Mouse (Mus musculus): Measurements from ENCODE around the gene Gpsm2. TPM values are rescaled to one million over a fixed set of nuclear protein-coding genes. Genes with fewer than 3 reads are reported as not detected.

Gpsm2 gene
- 49.1 and 56.1 TPM in 2 replicates for polyA plus RNA-seq (2015; fragmentation: Nextera tagmentation; extraction: Ambion mirVana)

DNA sequence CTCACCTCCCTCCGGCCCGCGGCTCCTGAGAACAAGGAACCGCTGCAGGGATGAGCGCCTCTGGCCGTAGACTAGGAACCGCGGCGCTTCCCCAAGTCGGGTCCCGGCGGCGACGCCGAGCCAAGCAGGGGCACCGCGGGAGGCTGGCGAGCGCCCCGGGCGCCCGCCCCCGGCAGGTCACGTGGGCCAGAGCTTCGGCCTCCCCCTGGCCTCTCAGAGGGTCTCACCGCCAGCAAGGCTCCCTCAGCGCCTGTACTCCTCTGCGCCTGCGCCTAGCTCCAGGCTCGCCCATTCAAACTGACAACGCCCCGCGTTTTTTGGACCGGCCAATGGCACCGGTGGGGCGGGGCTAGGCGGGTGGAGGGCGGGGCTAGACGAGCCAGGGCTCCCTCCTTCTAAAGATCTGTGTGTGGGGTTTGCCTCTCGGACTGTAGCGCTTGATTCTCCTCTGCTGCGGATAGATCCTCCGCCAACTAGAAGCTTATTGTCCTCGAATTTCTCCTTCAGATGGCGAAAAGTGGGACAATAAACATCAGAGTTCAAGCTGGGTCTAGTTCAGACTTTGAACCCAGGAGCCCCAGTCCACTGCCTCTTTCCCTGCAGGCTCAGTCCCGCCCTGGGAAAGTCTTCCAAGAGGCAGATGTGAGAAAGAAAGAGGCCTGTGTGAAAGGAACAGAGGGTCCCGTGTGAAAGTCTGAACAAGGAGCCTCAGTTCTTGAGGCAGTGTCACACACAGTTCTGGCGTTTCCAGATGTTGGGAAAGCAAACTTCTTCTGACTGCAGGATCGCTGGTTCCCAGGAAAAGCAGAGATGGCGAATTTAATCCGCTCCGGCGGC is at the start of gene Gpsm2:
Gene Gpsm2, minus strand, starts transcription at position 274 of the 837 bp plus-strand sequence.
- peaks cover 13% of the 10 kb centered on the region for H3K4me1 ChIP-seq (replicated peaks)
- H3K9me3 ChIP-seq = no peaks in the 10 kb centered on the region
- H3K36me3 ChIP-seq = no peaks in the 10 kb centered on the region
- peak within 1 kb of the TSS; percentile 71 for H3K4me3 ChIP-seq (replicated peaks)
- ATAC-seq = peak; percentile 99
- WGBS = 3% methylated on average over 48 of the region's 53 CpGs
- peak within 1 kb of the TSS; percentile 62 for H3K4me2 ChIP-seq (replicated peaks)
- H3K27ac ChIP-seq = peak within 1 kb of the TSS; percentile 91
- no peaks in the 10 kb centered on the region for H3K27me3 ChIP-seq (replicated peaks)
- peak within 1 kb of the TSS; percentile 86 for H3K9ac ChIP-seq

DNA sequence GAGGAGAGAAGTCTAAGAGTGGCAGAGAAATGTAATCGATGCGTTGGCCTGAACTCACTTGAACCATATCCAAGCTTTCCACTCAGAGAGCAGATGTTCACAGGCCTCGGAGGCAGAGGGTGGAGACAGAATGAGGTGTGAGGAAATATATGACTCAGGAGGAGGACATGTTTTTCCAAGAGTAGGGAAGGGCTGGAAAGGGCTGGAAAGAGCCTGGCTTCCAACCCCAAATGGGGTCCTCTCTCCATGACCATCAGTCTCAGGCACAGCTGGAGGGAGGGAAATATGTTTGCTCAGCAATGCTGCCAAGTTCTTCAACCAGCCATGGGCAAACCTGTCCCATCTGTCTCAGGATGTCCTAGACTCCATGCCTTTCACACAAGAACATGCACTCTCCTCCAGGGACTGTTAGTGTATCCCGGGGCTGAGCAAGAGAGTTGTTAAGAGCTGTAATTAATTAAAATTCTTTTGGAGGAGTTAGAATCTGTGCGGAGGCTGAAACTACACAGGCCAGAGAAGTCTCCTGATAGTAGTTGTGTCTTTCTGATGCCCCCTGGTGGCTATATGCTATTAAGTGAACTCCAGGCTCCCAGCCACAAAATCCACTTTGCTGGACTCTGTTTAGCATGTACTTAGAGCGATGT is 48.7 kb upstream of the Gpsm2 start:
- H3K4me3 ChIP-seq (replicated peaks) = no peak overlapping the region
- no peaks in the 10 kb centered on the region for H3K36me3 ChIP-seq
- no peak overlapping the region for H3K9ac ChIP-seq
- H3K4me2 ChIP-seq (replicated peaks) = no peak overlapping the region
- peak overlapping the region; percentile 75 for H3K27ac ChIP-seq
- H3K27me3 ChIP-seq (replicated peaks) = no peaks in the 10 kb centered on the region
- 23% methylated on average over 6 of the region's 6 CpGs for WGBS
- H3K9me3 ChIP-seq = no peaks in the 10 kb centered on the region
- no peaks in the 10 kb centered on the region; the same call in 1 of the 2 replicates for H3K4me1 ChIP-seq (replicated peaks)
- peak; percentile 78 for ATAC-seq

DNA sequence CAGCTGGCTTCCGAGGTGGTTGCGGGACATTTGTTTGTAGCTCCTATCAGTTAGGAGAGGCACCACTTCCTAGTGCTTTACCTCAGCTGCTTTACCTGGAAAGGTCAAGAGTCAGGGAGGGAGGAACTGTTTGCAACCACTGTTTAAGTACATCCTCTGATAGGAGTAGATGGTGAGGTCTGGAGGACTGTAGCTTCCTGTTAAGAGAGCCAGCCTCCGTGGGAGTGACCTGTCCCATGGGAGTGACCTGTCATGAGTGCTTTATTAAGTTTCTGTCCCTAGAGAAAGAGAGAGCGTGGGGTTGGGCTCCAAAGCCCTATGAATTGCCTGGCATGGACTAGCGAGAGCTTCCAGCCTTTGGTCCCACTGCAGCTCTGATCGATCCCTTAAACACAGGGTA is 47.4 kb upstream of the Gpsm2 start:
- 52% methylated on average over 6 of the region's 6 CpGs for WGBS
- Histone ChIP-seq H3K27me3 (replicated peaks) (no peaks in the 10 kb centered on the region), H3K36me3 (no peaks in the 10 kb centered on the region), H3K4me1 (replicated peaks) (peaks cover 3% of the 10 kb centered on the region; the same call in 1 of the 2 replicates), H3K27ac (no peak overlapping the region), H3K9ac (no peak overlapping the region), H3K4me3 (replicated peaks) (no peak overlapping the region), H3K4me2 (replicated peaks) (no peak overlapping the region), H3K9me3 (no peaks in the 10 kb centered on the region)
- ATAC-seq = peak; percentile 44

DNA sequence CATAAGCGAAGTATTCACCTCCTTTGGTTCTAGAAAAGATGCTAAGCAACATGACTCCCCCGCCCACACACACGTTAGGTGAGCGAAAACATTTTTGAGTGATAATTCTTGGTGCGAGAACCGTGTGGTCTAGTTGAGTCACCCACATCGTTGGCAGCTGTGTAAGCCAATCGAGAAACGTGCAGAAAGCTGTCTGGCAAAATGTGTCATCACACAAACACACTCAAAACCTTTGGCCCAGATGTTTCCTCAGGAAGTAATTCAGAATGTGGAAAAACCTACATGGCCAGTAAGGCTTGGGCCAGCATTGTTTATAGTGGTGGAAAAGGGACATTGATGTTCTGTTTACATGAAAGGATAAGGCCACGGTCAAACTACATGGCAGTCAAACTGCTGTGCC is 45.3 kb upstream of the Gpsm2 start:
- H3K4me2 ChIP-seq (replicated peaks) = no peak overlapping the region

DNA sequence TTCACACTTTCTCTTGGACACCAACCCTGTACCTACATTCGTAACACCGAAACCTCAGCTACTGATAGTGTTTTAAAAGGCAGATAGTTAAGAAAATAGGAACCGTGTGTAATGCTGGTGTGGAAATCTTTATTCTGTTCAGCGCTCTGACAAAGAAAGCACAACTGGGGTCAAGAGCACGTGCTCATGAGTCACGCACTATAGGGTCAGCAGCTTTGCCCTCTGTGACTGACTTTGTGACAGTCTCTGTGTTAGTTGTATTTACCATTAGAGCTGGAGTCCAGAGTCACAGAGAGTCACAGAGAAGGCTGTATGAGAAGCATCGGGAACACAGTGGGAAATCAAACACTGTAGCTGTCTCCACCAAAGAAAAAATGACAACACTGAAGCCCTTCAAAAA is 44.8 kb upstream of the Gpsm2 start:
- Histone ChIP-seq H3K4me3 (replicated peaks) (no peak overlapping the region), H3K36me3 (no peaks in the 10 kb centered on the region), H3K27ac (no peak overlapping the region), H3K9me3 (no peaks in the 10 kb centered on the region), H3K9ac (no peak overlapping the region), H3K27me3 (replicated peaks) (no peaks in the 10 kb centered on the region), H3K4me1 (replicated peaks) (peaks cover 3% of the 10 kb centered on the region; the same call in 1 of the 2 replicates), H3K4me2 (replicated peaks) (no peak overlapping the region)
- ATAC-seq = no peak
- WGBS = 85% methylated on average over 7 of the region's 7 CpGs

More for the DNA sequence above, 45.3 kb upstream of the Gpsm2 start:
- Histone ChIP-seq H3K27ac (no peak overlapping the region), H3K4me1 (replicated peaks) (peaks cover 3% of the 10 kb centered on the region; the same call in 1 of the 2 replicates), H3K9ac (no peak overlapping the region), H3K36me3 (no peaks in the 10 kb centered on the region), H3K9me3 (no peaks in the 10 kb centered on the region), H3K27me3 (replicated peaks) (no peaks in the 10 kb centered on the region), H3K4me3 (replicated peaks) (no peak overlapping the region)
- 62% methylated on average over 10 of the region's 10 CpGs for WGBS
- ATAC-seq = no peak

DNA sequence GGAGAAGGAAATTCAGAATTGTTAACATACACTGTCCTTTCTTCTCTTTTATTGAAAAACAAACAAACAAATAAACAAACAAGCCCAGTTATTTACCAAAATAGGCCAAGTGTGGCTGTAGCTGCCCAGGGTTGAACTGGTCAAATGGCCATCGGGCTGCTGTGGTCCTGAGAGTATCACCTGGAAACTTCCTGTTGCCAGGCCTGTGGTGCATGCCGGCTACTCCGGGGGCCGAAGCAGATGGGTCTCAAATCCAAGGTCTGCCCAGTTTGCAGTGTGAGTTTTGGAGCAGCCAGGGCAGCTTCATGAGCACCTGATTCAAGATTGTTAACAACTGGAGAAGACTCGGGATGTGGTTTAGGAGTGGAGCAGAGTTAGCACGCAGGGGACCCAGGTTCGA is 43.4 kb upstream of the Gpsm2 start:
- Histone ChIP-seq H3K36me3 (no peaks in the 10 kb centered on the region), H3K9ac (no peak overlapping the region), H3K4me2 (replicated peaks) (no peak overlapping the region), H3K27me3 (replicated peaks) (no peaks in the 10 kb centered on the region), H3K27ac (no peak overlapping the region), H3K9me3 (no peaks in the 10 kb centered on the region), H3K4me3 (replicated peaks) (no peak overlapping the region), H3K4me1 (replicated peaks) (0 out of 2 replicates have a peak, but pooled peaks cover 3% of the 10 kb centered on the region)
- no peak for ATAC-seq
- WGBS = 82% methylated on average over 7 of the region's 7 CpGs

DNA sequence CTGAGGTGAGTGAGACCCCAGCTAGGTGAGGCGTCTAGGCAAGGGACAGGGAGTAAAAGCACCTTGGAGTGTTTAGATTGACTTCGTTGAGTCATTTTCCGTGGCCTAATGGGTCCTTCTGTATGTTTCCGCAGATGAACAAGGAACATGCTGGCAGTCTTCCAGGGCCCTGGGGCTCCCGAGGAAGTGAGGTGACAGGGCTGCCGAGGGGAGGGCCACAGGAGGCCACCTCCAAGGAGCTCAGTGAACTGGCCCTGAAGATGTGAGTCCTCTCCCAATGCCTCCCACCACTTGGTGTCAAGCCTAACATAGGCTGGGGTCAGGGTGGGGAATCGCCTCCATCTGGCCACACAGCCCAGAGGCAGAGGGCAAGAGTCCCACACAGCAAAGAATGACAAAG is 42.9 kb upstream of the Gpsm2 start:
- Histone ChIP-seq H3K4me2 (replicated peaks) (no peak overlapping the region), H3K27ac (no peak overlapping the region), H3K9ac (no peak overlapping the region), H3K9me3 (no peaks in the 10 kb centered on the region), H3K36me3 (no peaks in the 10 kb centered on the region), H3K4me1 (replicated peaks) (0 out of 2 replicates have a peak, but pooled peaks cover 8% of the 10 kb centered on the region), H3K27me3 (replicated peaks) (no peaks in the 10 kb centered on the region), H3K4me3 (replicated peaks) (no peak overlapping the region)
- WGBS = 43% methylated on average over 7 of the region's 7 CpGs
- ATAC-seq = peak; percentile 19; the same call in 1 of the 2 replicates

DNA sequence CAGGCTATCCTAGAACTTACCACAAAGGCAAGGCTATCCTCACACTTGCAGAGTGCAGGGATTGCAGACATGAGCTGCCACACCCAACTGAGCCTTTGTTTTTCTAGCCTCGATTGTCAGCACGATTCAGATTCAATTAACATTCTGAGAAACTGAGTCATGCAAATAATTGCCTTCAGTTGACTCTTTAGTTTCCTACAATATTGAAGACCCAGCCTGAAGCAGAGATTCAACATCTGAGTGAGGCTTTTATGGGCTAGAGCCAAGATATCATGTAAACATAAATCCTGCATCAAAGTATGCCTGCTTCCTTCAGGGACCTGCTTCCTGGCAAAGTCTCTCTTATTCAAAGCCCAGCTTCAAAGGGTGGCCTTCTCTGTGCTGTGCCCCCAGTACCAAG is 41.6 kb upstream of the Gpsm2 start:
- H3K36me3 ChIP-seq = no peaks in the 10 kb centered on the region
- WGBS = 62% methylated on average over 2 of the region's 2 CpGs
- H3K27me3 ChIP-seq (replicated peaks) = no peaks in the 10 kb centered on the region
- no peak for ATAC-seq
- no peaks in the 10 kb centered on the region for H3K9me3 ChIP-seq
- no peak overlapping the region for H3K4me3 ChIP-seq (replicated peaks)
- 0 out of 2 replicates have a peak, but pooled peaks cover 8% of the 10 kb centered on the region for H3K4me1 ChIP-seq (replicated peaks)
- no peak overlapping the region for H3K9ac ChIP-seq
- H3K4me2 ChIP-seq (replicated peaks) = no peak overlapping the region
- H3K27ac ChIP-seq = no peak overlapping the region

DNA sequence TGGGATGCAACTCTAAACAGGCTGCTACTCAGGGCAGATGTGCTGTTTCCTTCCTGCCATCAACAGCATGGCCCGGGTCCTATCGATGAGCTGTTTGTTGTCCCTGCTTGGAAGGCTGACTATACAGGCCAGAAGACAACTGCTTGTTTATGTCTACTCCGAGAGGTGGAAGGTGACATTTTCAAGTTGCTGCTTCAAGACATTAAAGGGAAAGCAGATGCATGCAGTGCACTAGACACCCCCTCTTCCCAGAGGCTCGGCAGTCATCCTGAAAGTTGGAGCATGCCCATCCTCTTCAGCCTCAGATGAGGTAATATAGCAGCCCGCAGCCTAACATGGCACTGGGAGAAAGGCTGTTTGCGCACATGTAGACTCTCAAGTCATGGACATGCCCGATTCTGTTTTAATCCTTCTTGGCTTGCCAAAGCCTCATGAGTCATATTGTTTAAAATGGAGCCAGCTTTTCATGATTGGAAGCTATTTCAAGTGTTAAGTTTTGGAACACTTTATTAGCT is 40.5 kb upstream of the Gpsm2 start:
- Histone ChIP-seq H3K9me3 (no peaks in the 10 kb centered on the region), H3K9ac (no peak overlapping the region), H3K4me1 (replicated peaks) (0 out of 2 replicates have a peak, but pooled peaks cover 8% of the 10 kb centered on the region), H3K36me3 (no peaks in the 10 kb centered on the region), H3K4me2 (replicated peaks) (no peak overlapping the region), H3K27me3 (replicated peaks) (no peaks in the 10 kb centered on the region), H3K4me3 (replicated peaks) (no peak overlapping the region), H3K27ac (no peak overlapping the region)
- no peak for ATAC-seq
- WGBS = 61% methylated on average over 7 of the region's 7 CpGs

DNA sequence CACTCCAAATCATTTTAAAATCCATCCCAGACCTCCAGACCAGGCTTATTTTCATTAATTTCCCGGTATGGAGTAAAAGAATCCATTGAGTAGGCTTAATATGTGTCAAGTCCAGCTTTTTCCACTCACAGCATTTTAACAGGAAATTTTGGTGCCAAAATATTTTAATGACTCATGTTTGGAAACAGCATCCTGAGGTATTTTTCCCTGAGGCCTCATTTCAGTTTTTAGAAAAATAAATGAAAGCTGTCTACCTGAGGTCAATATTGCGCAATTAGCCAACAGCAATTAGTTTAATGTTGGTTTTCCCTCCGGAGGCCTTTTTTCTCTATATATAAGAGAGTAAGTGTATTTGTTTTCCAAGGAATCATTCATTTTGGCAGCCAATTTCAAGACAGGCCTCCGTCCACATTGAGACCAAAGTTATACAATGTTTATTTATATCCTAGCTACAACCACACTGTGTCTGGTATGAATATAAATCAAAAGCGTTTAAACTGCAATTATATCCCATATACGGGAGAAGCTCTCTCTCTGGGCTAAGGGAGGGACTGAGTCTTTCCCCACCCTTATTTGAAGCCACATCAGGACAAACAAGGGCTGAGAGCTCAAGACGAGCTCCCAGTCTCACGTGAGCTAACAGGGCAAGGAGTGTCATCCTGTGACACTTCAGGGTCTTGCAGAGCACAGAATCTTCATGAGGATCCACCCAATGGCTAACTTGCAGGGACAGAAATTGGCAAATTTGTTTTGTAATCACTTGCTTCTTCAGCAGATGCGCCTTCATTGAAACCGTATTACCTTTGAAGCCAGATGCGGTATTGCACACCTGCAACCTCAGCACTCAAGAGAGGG is 37.7 kb upstream of the Gpsm2 start:
- 53% methylated on average over 11 of the region's 11 CpGs for WGBS
- Histone ChIP-seq H3K9me3 (no peaks in the 10 kb centered on the region), H3K4me1 (replicated peaks) (0 out of 2 replicates have a peak, but pooled peaks cover 5% of the 10 kb centered on the region), H3K4me2 (replicated peaks) (no peak overlapping the region), H3K27me3 (replicated peaks) (no peaks in the 10 kb centered on the region), H3K4me3 (replicated peaks) (no peak overlapping the region), H3K36me3 (no peaks in the 10 kb centered on the region), H3K27ac (peak overlapping the region; percentile 23), H3K9ac (no peak overlapping the region)
- peak; percentile 69 for ATAC-seq

DNA sequence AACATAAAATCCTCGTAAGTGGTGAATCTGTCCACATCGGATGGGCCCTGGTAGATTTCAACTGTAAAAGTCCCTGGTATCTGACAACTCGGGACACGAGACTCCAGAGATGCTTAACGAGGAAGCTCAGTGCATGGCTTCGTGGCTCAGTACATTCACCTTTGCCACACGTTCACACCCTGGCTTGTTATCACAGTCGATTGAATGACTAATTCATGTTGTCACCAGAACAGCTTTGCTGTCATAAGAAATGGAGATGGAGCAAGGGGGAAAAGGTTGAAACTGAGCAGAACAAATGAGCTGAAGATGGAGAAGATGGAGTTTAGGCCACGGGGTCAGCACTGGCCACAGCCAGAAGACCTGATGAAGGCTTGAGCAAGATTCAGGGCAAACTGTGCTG is 35.5 kb upstream of the Gpsm2 start:
- no peak for ATAC-seq
- no peaks in the 10 kb centered on the region for H3K27me3 ChIP-seq (replicated peaks)
- no peaks in the 10 kb centered on the region for H3K9me3 ChIP-seq
- H3K4me1 ChIP-seq (replicated peaks) = 0 out of 2 replicates have a peak, but pooled peaks cover 5% of the 10 kb centered on the region
- no peak overlapping the region for H3K4me2 ChIP-seq (replicated peaks)
- H3K36me3 ChIP-seq = no peaks in the 10 kb centered on the region
- 64% methylated on average over 9 of the region's 9 CpGs for WGBS
- no peak overlapping the region for H3K27ac ChIP-seq
- no peak overlapping the region for H3K4me3 ChIP-seq (replicated peaks)
- no peak overlapping the region for H3K9ac ChIP-seq

All from intestine, embryonic 15.5 days (tissue).